Mouse (Mus musculus) embryo, embryonic 11 days (tissue): Measurements from ENCODE around the gene Prox2.

Experiments used
- DNase-seq: peaks from one replicate; pipeline ENCODE4 v3.0.0-alpha.2; 2015

The Prox2 gene

GRCm38 (mm10) chr12:85129426-85129978, 18.9 kb upstream of the Prox2 start:
- no peak for DNase-seq

GRCm38 (mm10) chr12:85126986-85127603, 16.5 kb upstream of the Prox2 start:
- DNase-seq: no peak

- no peak for DNase-seq
Observed at GRCm38 (mm10) chr12:85124751-85125150, 14.2 kb upstream of the Prox2 start.

- DNase-seq: no peak
Observed at GRCm38 (mm10) chr12:85123645-85124044, 13.1 kb upstream of the Prox2 start.

GRCm38 (mm10) chr12:85123108-85123530, 12.6 kb upstream of the Prox2 start:
- DNase-seq: no peak

- no peak for DNase-seq
Observed at GRCm38 (mm10) chr12:85121806-85122459, 11.4 kb upstream of the Prox2 start.

- no peak for DNase-seq
Observed at GRCm38 (mm10) chr12:85115678-85116077, 5.1 kb upstream of the Prox2 start.

- DNase-seq: no peak
Observed at GRCm38 (mm10) chr12:85113917-85114316, 3.4 kb upstream of the Prox2 start.

GRCm38 (mm10) chr12:85113337-85113736, 2.8 kb upstream of the Prox2 start:
- no peak for DNase-seq

- no peak for DNase-seq
Observed at GRCm38 (mm10) chr12:85112550-85113251, 2.1 kb upstream of the Prox2 start.

GRCm38 (mm10) chr12:85110011-85110697, 405 bp downstream of the Prox2 start:
- peak; percentile 35 for DNase-seq

GRCm38 (mm10) chr12:85109426-85109825, 1.1 kb downstream of the Prox2 start:
- DNase-seq: no peak

- no peak for DNase-seq
Observed at GRCm38 (mm10) chr12:85108643-85109042, 1.9 kb downstream of the Prox2 start.

- peak; percentile 68 for DNase-seq
Observed at GRCm38 (mm10) chr12:85106292-85106691, 4.3 kb downstream of the Prox2 start.

- no peak for DNase-seq
Observed at GRCm38 (mm10) chr12:85104789-85105188, 5.8 kb downstream of the Prox2 start.

- no peak for DNase-seq
Observed at GRCm38 (mm10) chr12:85103096-85103495, 7.5 kb downstream of the Prox2 start.

- no peak for DNase-seq
Observed at GRCm38 (mm10) chr12:85101521-85102106, 8.9 kb downstream of the Prox2 start.

GRCm38 (mm10) chr12:85101001-85101400, 9.6 kb downstream of the Prox2 start:
- DNase-seq: peak; percentile 24

- no peak for DNase-seq
Observed at GRCm38 (mm10) chr12:85095859-85096258, 14.7 kb downstream of the Prox2 start.

- DNase-seq: no peak
Observed at GRCm38 (mm10) chr12:85095146-85095545, 15.4 kb downstream of the Prox2 start.

- no peak for DNase-seq
Observed at GRCm38 (mm10) chr12:85094706-85095105, 15.9 kb downstream of the Prox2 start.

- peak; percentile 56 for DNase-seq
Observed at GRCm38 (mm10) chr12:85094010-85094409, 16.5 kb downstream of the Prox2 start.

- DNase-seq: peak; percentile 85
Observed at GRCm38 (mm10) chr12:85092214-85092613, 18.3 kb downstream of the Prox2 start.
